Mouse (Mus musculus) forebrain, postnatal 0 days (tissue): ENCODE results near the gene Abcd2. TPM values are rescaled to one million over a fixed set of nuclear protein-coding genes. Genes with fewer than 3 reads are reported as not detected.

ENCODE experiments used
- ATAC-seq: fragments of 200-750 bp; cut with Nextera tagmentation; 2 replicates; pipeline ENCODE4 v1.8.0; 2017; ENCODE audit warnings: mild to moderate bottlenecking, moderate library complexity
- DNase-seq: peaks from one replicate; pipeline ENCODE4 v3.0.0-alpha.2; 2015
- H3K27ac ChIP-seq: fragments of 300-500 bp; sonication (generic); 2 replicates; pipeline ENCODE4 v1.5.1; 2014; ENCODE audit warnings: low read depth, mild to moderate bottlenecking, antibody characterized with exemption, low read length, moderate library complexity, mixed read lengths
- H3K27me3 ChIP-seq: fragments of 300-500 bp; sonication (generic); 2 replicates; pipeline ENCODE4 v1.6.1; 2014; ENCODE audit warnings: mild to moderate bottlenecking, low read length, mixed read lengths; ENCODE audit not compliant: insufficient read depth
- H3K36me3 ChIP-seq: fragments of 300-500 bp; sonication (generic); 2 replicates; pipeline ENCODE4 v1.6.1; 2014; ENCODE audit warnings: mild to moderate bottlenecking, moderate library complexity; ENCODE audit not compliant: insufficient read depth
- H3K4me1 ChIP-seq: fragments of 300-500 bp; sonication (generic); 2 replicates; pipeline ENCODE4 v1.6.1; 2014; ENCODE audit warnings: antibody characterized with exemption; ENCODE audit not compliant: insufficient read depth
- H3K4me2 ChIP-seq: fragments of 300-500 bp; sonication (generic); 2 replicates; pipeline ENCODE4 v1.6.1; 2014; ENCODE audit warnings: low read depth, mild to moderate bottlenecking, moderate library complexity
- H3K4me3 ChIP-seq: fragments of 300-500 bp; sonication (generic); 2 replicates; pipeline ENCODE4 v1.5.1; 2014; ENCODE audit warnings: low read depth, low read length, mixed read lengths
- H3K9ac ChIP-seq: fragments of 300-500 bp; sonication (generic); 2 replicates; pipeline ENCODE4 v1.6.1; 2014; ENCODE audit warnings: mild to moderate bottlenecking
- H3K9me3 ChIP-seq: fragments of 300-500 bp; sonication (generic); 2 replicates; pipeline ENCODE4 v1.6.1; 2016; ENCODE audit warnings: low read length
- CTCF ChIP-seq: sonication (generic); IDR thresholded peaks from 2 replicates; pipeline ENCODE4 v1.5.1; 2016; ENCODE audit warnings: antibody characterized with exemption, control low read depth, low read depth
- WGBS: fragments of 180-500 bp; shearing (Covaris S2); extraction: QIAGEN DNeasy Blood & Tissue Kit; methylation state at CpG from one replicate; pipeline ENCODE4 v1.1.7; 2014; 5-methylcytosine and 5-hydroxymethylcytosine counted together
- polyA plus RNA-seq: library from polyadenylated mRNA; unstranded; fragments of >200 nt; fragmentation: Nextera tagmentation; extraction: Ambion mirVana; gene quantifications from 2 replicates; pipeline ENCODE4 v1.2.1, GENCODE M21; 2015
- total RNA-seq: library from RNA; depleted of rRNA; stranded (reverse); fragments of >200 nt; gene quantifications from 2 replicates; pipeline ENCODE4 v1.2.3, GENCODE M21; 2014

The Abcd2 gene
- total and polyA plus RNA-seq, 2 experiments from 2014 or later = 7.5 to 7.9 TPM

DNA sequence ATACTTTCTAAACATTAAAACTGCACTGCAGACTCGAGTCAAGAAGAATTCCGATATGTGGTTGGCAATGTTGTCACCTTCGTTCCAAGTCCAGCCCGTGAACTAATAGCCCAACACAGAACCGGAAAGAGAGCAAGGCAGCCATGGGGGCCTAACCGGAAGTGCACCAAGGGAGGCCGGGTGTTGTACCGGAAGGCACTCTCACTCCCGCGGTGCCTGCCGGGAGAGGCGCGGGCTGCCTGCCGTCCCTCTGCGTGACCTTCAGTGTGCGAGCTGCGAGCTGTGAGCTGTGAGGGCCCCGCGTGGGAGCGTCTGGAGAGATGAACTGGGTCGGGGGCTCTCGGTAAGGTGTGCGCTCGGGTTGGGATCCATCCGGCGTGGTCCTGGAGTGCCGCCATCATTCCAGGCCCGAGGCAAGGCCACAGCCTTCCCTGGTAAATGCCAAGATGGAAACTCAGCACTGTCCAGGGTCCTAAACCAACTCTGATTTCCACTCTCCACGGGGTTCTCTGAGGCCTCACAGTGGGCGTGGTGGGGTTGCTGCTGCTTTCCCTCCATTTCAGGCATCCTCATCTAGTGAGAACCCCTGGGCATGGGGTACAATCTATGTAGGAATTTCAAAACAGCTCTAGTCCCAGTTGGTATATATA lies 7.8 kb upstream of the Abcd2 start, which contains the start of gene CN725425:
TSS of gene CN725425 (plus strand) at position 239 of the 650 bp plus-strand sequence.
- Histone ChIP-seq H3K27me3 (no peaks in the 10 kb centered on the region), H3K9ac (no peak within 1 kb of the TSS), H3K9me3 (no peaks in the 10 kb centered on the region), H3K4me1 (no peaks in the 10 kb centered on the region), H3K27ac (no peak within 1 kb of the TSS), H3K4me2 (no peak within 1 kb of the TSS), H3K4me3 (no peak within 1 kb of the TSS), H3K36me3 (no peaks in the 10 kb centered on the region)
- ATAC-seq (no peak), DNase-seq (no peak)
- no peak for TF ChIP-seq CTCF
- 95% methylated on average over 30 of the region's 30 CpGs for WGBS

DNA sequence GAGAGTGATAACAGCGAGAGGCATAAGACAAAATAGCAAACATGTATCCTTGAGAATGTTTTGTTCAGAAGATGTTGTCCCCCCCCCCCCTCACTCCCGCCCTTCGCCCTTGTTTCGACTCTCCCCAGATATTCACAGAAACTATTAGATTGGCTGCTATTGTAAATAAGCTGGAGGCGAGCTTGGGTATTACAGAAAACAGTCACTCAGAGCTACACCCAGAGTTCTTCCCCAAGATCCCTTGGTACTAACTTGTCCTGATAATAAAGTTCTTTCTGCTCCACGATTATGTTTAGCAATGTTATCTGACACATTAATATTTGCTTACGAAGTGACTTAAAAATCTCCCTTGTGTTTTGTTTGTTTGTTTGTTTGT lies 612 bp upstream of the Abcd2 start:
- 11% methylated on average over 7 of the region's 7 CpGs for WGBS
- peaks cover 14% of the 10 kb centered on the region; the same call in 1 of the 2 replicates for H3K4me1 ChIP-seq
- DNase-seq = no peak
- no peaks in the 10 kb centered on the region for H3K36me3 ChIP-seq
- H3K9me3 ChIP-seq = no peaks in the 10 kb centered on the region
- H3K27ac ChIP-seq = peak overlapping the region; percentile 63; the same call in 1 of the 2 replicates
- no peak; the same call in 1 of the 2 replicates for TF ChIP-seq CTCF
- H3K9ac ChIP-seq = 0 out of 2 replicates have a peak overlapping the region, but pooled peaks have one; percentile 59
- peak; percentile 54 for ATAC-seq
- H3K4me2 ChIP-seq = peak overlapping the region; percentile 70
- H3K4me3 ChIP-seq = peak overlapping the region; percentile 49
- no peaks in the 10 kb centered on the region for H3K27me3 ChIP-seq

DNA sequence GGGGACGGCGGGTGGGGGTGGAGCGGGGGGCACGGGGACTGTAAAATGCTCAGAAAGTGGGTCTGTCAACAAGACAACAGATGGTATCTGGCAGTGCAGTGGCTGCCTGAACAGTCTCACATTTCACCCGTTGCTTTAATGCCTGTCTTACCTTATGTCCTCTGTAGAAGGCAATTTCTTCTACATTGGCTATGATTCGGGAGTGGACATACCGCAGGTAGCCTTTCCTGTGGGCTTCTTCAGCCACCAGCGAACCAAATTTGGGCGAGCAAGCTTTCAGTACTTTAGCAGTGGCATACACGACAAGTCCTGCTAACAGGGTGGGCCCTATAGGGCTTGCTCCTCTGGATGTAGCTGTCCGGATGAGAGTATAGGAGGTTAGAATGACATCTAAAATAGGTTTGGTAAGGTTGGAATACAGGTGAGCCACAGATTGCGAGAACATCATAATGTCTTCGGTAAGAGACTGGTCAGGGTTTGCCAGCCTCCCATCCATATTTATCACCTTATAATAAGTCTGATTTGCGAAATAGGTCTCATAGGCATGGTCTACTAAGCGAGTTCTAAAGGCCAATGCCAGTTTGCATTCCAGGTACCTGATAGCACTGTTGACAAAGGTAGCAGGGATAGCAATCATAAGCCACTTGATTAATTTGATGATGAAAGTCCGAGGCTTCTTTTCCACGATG lies 936 bp downstream of the Abcd2 start:
- Histone ChIP-seq H3K4me2 (peak overlapping the region; percentile 70), H3K36me3 (no peaks in the 10 kb centered on the region), H3K27ac (peak overlapping the region; percentile 63), H3K27me3 (no peaks in the 10 kb centered on the region), H3K9ac (peak overlapping the region; percentile 59), H3K4me1 (peaks cover 14% of the 10 kb centered on the region; the same call in 1 of the 2 replicates), H3K9me3 (no peaks in the 10 kb centered on the region), H3K4me3 (peak overlapping the region; percentile 49)
- DNase-seq = no peak
- no peak for ATAC-seq
- WGBS = 13% methylated on average over 17 of the region's 17 CpGs
- TF ChIP-seq CTCF = no peak

- Histone ChIP-seq H3K36me3 (no peaks in the 10 kb centered on the region), H3K9ac (peak overlapping the region; percentile 59), H3K27me3 (no peaks in the 10 kb centered on the region), H3K4me2 (peak overlapping the region; percentile 70), H3K27ac (no peak overlapping the region), H3K9me3 (no peaks in the 10 kb centered on the region), H3K4me3 (peak overlapping the region; percentile 49), H3K4me1 (peaks cover 14% of the 10 kb centered on the region; the same call in 1 of the 2 replicates)
- TF ChIP-seq CTCF = no peak
- WGBS = 4% methylated on average over 4 of the region's 4 CpGs
- ATAC-seq (no peak), DNase-seq (no peak)
Observed at GRCm38 (mm10) chr15:91190026-91190425, 1.6 kb downstream of the Abcd2 start.

- peaks cover 14% of the 10 kb centered on the region; the same call in 1 of the 2 replicates for H3K4me1 ChIP-seq
- DNase-seq (no peak), ATAC-seq (no peak)
- no peaks in the 10 kb centered on the region for H3K9me3 ChIP-seq
- no peaks in the 10 kb centered on the region for H3K36me3 ChIP-seq
- H3K4me3 ChIP-seq = no peak overlapping the region
- H3K27ac ChIP-seq = no peak overlapping the region
- no peaks in the 10 kb centered on the region for H3K27me3 ChIP-seq
- 77% methylated on average over 6 of the region's 6 CpGs for WGBS
- TF ChIP-seq CTCF = no peak
- no peak overlapping the region for H3K9ac ChIP-seq
- H3K4me2 ChIP-seq = no peak overlapping the region
Observed at GRCm38 (mm10) chr15:91186358-91186757, 5.2 kb downstream of the Abcd2 start.

GRCm38 (mm10) chr15:91179911-91180622 lies 11.5 kb downstream of the Abcd2 start:
- Histone ChIP-seq H3K27me3 (no peaks in the 10 kb centered on the region), H3K4me1 (no peaks in the 10 kb centered on the region), H3K36me3 (no peaks in the 10 kb centered on the region), H3K4me2 (no peak overlapping the region), H3K9me3 (no peaks in the 10 kb centered on the region), H3K4me3 (no peak overlapping the region), H3K27ac (no peak overlapping the region), H3K9ac (no peak overlapping the region)
- ATAC-seq (no peak), DNase-seq (no peak)
- no peak for TF ChIP-seq CTCF
- 49% methylated on average over 15 of the region's 15 CpGs for WGBS
